Mouse (Mus musculus) bone marrow, adult 2 months (tissue): ENCODE results near the gene Adamts3. TPM values are rescaled to one million over a fixed set of nuclear protein-coding genes. Genes with fewer than 3 reads are reported as not detected.

ENCODE experiments used
- H3K27ac ChIP-seq: fragments of 200-500 bp; 2 replicates; pipeline ENCODE4 v1.5.1; 2012; ENCODE audit warnings: low read depth, mild to moderate bottlenecking, control low read depth, inconsistent platforms, low read length; ENCODE audit not compliant: control insufficient read depth, poor library complexity, insufficient read depth
- H3K4me1 ChIP-seq: fragments of 200-500 bp; 2 replicates; pipeline ENCODE4 v1.6.1; 2011; ENCODE audit warnings: low read length; ENCODE audit not compliant: control insufficient read depth, insufficient read depth
- H3K4me3 ChIP-seq: fragments of 200-500 bp; replicated peaks from 2 replicates; pipeline ENCODE3; 2011; ENCODE audit warnings: mild to moderate bottlenecking, low read depth, low read length, control low read depth; ENCODE audit not compliant: control insufficient read depth
- CTCF ChIP-seq: fragments of 200-500 bp; IDR thresholded peaks from 2 replicates; pipeline ENCODE4 v1.5.1; 2011; ENCODE audit warnings: low read length, control low read depth; ENCODE audit not compliant: control insufficient read depth, insufficient read depth
- POLR2A ChIP-seq: fragments of 200-500 bp; IDR thresholded peaks from 2 replicates; pipeline ENCODE4 v1.6.1; 2011; ENCODE audit warnings: low read depth, mild to moderate bottlenecking, control low read depth, low read length, borderline replicate concordance; ENCODE audit not compliant: control insufficient read depth
- WGBS: fragments of 180-500 bp; shearing (Covaris S2); methylation state at CpG from one replicate; pipeline ENCODE4 v1.1.7; 2018; 5-methylcytosine and 5-hydroxymethylcytosine counted together
- polyA plus RNA-seq: library from polyadenylated mRNA; stranded (reverse); fragments of >200 nt; gene quantifications from 2 replicates; pipeline ENCODE4 v1.2.4, GENCODE M21; 2011; ENCODE audit warnings: low replicate concordance; ENCODE audit not compliant: missing spikeins, insufficient read depth, insufficient read length

Gene Adamts3
- polyA plus RNA-seq, 1 experiment, result 0.90 TPM

GRCm38 (mm10) chr5:89760368-89760767 is 122.8 kb downstream of the Adamts3 start:
- Histone ChIP-seq H3K4me3 (no peak overlapping the region), H3K4me1 (no peaks in the 10 kb centered on the region), H3K27ac (no peak overlapping the region)
- 81% methylated on average over 4 of the region's 4 CpGs for WGBS
- TF ChIP-seq POLR2A (no peak), CTCF (no peak)

GRCm38 (mm10) chr5:89751836-89752235 is 131.3 kb downstream of the Adamts3 start:
- no peak for TF ChIP-seq POLR2A
- no peak for TF ChIP-seq CTCF
- H3K4me3 ChIP-seq, result no peak overlapping the region
- WGBS, result 62% methylated on average over 2 of the region's 2 CpGs
- no peaks in the 10 kb centered on the region for H3K4me1 ChIP-seq
- H3K27ac ChIP-seq, result no peak overlapping the region

- WGBS, result 73% methylated on average over 2 of the region's 2 CpGs
- TF ChIP-seq CTCF, result no peak
- no peak for TF ChIP-seq POLR2A
- H3K4me3 ChIP-seq, result no peak overlapping the region
- no peaks in the 10 kb centered on the region for H3K4me1 ChIP-seq
- no peak overlapping the region for H3K27ac ChIP-seq
These were observed 134.8 kb downstream of the Adamts3 start for GRCm38 (mm10) chr5:89748185-89748884.

GRCm38 (mm10) chr5:89747149-89747659 is 135.9 kb downstream of the Adamts3 start:
- Histone ChIP-seq H3K4me1 (no peaks in the 10 kb centered on the region), H3K4me3 (no peak overlapping the region), H3K27ac (no peak overlapping the region)
- TF ChIP-seq POLR2A (no peak), CTCF (no peak)
- 72% methylated on average over 5 of the region's 5 CpGs for WGBS

- WGBS, result 65% methylated on average over 2 of the region's 2 CpGs
- TF ChIP-seq POLR2A (no peak), CTCF (no peak)
- Histone ChIP-seq H3K27ac (no peak overlapping the region), H3K4me1 (no peaks in the 10 kb centered on the region), H3K4me3 (no peak overlapping the region)
These were observed 138.0 kb downstream of the Adamts3 start for GRCm38 (mm10) chr5:89745112-89745511.

GRCm38 (mm10) chr5:89734759-89735158 is 148.4 kb downstream of the Adamts3 start:
- Histone ChIP-seq H3K4me3 (no peak overlapping the region), H3K27ac (no peak overlapping the region), H3K4me1 (no peaks in the 10 kb centered on the region)
- WGBS, result 79% methylated on average over 2 of the region's 2 CpGs
- TF ChIP-seq CTCF, result no peak
- TF ChIP-seq POLR2A, result no peak

GRCm38 (mm10) chr5:89730411-89730810 is 152.7 kb downstream of the Adamts3 start:
- H3K4me1 ChIP-seq, result no peaks in the 10 kb centered on the region
- WGBS, result 85% methylated on average over 3 of the region's 3 CpGs
- no peak overlapping the region for H3K27ac ChIP-seq
- TF ChIP-seq CTCF (no peak), POLR2A (no peak)
- H3K4me3 ChIP-seq, result no peak overlapping the region

GRCm38 (mm10) chr5:89728117-89728516 is 155.0 kb downstream of the Adamts3 start:
- H3K27ac ChIP-seq, result no peak overlapping the region
- 76% methylated on average over 3 of the region's 3 CpGs for WGBS
- no peaks in the 10 kb centered on the region for H3K4me1 ChIP-seq
- H3K4me3 ChIP-seq, result no peak overlapping the region
- TF ChIP-seq POLR2A (no peak), CTCF (no peak)

GRCm38 (mm10) chr5:89727497-89728057 is 155.6 kb downstream of the Adamts3 start:
- Histone ChIP-seq H3K27ac (no peak overlapping the region), H3K4me1 (no peaks in the 10 kb centered on the region), H3K4me3 (no peak overlapping the region)
- TF ChIP-seq POLR2A, result no peak
- 83% methylated on average over 6 of the region's 6 CpGs for WGBS
